Mouse (Mus musculus) heart, embryonic 13.5 days (tissue): ENCODE results near the gene A930018P22Rik. TPM values are rescaled to one million over a fixed set of nuclear protein-coding genes. Genes with fewer than 3 reads are reported as not detected.
A peak's percentile ranks its signal among the peaks of the same experiment; 100 is the strongest.

Experiments used
- ATAC-seq: fragments of 200-750 bp; cut with Nextera tagmentation; 2 replicates; pipeline ENCODE4 v1.8.0; 2017; ENCODE audit warnings: moderate TSS enrichment; ENCODE audit not compliant: insufficient number of reproducible peaks, low FRiP score, low TSS enrichment; ENCODE audit errors: extremely low read depth
- H3K27ac ChIP-seq: fragments of 300-500 bp; sonication (generic); replicated peaks from 2 replicates; pipeline ENCODE4 v1.5.1; 2015; ENCODE audit warnings: moderate library complexity, mild to moderate bottlenecking, inconsistent platforms
- H3K27me3 ChIP-seq: fragments of 300-500 bp; sonication (generic); replicated peaks from 2 replicates; pipeline ENCODE4 v1.6.1; 2015; ENCODE audit warnings: mild to moderate bottlenecking, inconsistent platforms
- H3K36me3 ChIP-seq: fragments of 300-500 bp; sonication (generic); 2 replicates; pipeline ENCODE4 v1.6.1; 2015; ENCODE audit warnings: mild to moderate bottlenecking, inconsistent platforms
- H3K4me1 ChIP-seq: fragments of 300-500 bp; sonication (generic); 2 replicates; pipeline ENCODE4 v1.6.1; 2015; ENCODE audit warnings: inconsistent platforms
- H3K4me2 ChIP-seq: fragments of 300-500 bp; sonication (generic); 2 replicates; pipeline ENCODE4 v1.6.1; 2015; ENCODE audit warnings: inconsistent platforms, mild to moderate bottlenecking, moderate library complexity
- H3K4me3 ChIP-seq: fragments of 300-500 bp; sonication (generic); 2 replicates; pipeline ENCODE4 v1.5.1; 2015; ENCODE audit warnings: moderate library complexity, mild to moderate bottlenecking, inconsistent platforms
- H3K9ac ChIP-seq: fragments of 300-500 bp; sonication (generic); 2 replicates; pipeline ENCODE4 v1.6.1; 2015; ENCODE audit warnings: inconsistent platforms, mild to moderate bottlenecking, moderate library complexity
- H3K9me3 ChIP-seq: fragments of 300-500 bp; sonication (generic); 2 replicates; pipeline ENCODE4 v1.6.1; 2016; ENCODE audit warnings: inconsistent platforms
- WGBS: fragments of 180-500 bp; shearing (Covaris S2); methylation state at CpG from one replicate; pipeline ENCODE4 v1.1.7; 2015; ENCODE audit warnings: mixed read lengths; 5-methylcytosine and 5-hydroxymethylcytosine counted together
- polyA plus RNA-seq: library from polyadenylated mRNA; unstranded; fragments of >200 nt; fragmentation: Nextera tagmentation; extraction: Ambion mirVana; gene quantifications from 2 replicates; pipeline ENCODE4 v1.2.1, GENCODE M21; 2015

A930018P22Rik gene
- polyA plus RNA-seq, 1 experiment from 2014 or later = 0.67 TPM

DNA sequence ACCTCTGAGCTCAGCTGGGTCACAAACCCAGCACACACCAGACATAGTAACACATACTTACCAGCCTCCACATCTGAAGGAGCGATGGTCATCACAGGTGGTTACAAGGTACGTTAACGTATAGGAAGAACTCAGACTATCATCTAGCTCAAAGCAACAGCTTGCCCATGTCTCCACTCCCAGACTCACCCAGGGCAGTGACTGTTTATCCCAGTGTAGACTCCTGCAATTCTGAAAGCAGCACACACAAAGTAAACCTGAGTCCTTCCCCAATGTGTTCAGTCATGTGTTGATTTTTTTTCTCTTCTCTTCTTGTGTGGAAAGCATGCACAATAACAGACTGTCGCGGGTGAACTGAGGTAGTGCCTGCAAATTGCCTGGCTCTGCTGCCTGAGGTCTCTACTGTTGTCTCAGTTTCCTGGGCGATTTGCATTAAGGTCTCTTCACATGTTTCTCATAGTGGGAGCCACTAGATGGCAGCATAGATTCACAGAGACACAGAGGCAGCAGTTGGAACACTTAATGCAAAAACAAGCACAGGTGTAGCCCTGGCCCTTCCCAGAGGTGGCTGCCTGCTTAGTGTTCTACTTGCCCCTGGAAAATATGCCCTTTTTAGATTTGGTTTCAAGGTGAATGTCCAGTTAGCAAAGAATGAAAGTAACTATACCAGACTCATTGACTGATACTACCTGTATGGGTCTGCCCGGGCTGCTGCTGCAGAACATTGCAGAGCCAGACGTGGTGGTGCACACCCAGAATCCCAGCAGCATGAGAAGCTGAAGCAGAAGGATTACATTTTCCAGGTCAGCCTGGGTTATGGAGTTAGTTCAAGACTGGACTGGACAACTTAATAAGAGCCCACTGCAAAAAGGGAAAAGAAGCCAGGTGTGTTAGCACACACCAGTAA is 11.8 kb downstream of the A930018P22Rik start:
- H3K4me2 ChIP-seq = no peak overlapping the region
- no peak overlapping the region for H3K4me3 ChIP-seq
- WGBS = 42% methylated on average over 8 of the region's 8 CpGs
- no peak overlapping the region for H3K9ac ChIP-seq
- 0 out of 2 replicates have a peak, but pooled peaks cover 4% of the 10 kb centered on the region for H3K27me3 ChIP-seq
- H3K4me1 ChIP-seq = peaks cover 28% of the 10 kb centered on the region
- H3K36me3 ChIP-seq = no peaks in the 10 kb centered on the region
- no peak overlapping the region for H3K27ac ChIP-seq
- no peaks in the 10 kb centered on the region for H3K9me3 ChIP-seq
- ATAC-seq = no peak

DNA sequence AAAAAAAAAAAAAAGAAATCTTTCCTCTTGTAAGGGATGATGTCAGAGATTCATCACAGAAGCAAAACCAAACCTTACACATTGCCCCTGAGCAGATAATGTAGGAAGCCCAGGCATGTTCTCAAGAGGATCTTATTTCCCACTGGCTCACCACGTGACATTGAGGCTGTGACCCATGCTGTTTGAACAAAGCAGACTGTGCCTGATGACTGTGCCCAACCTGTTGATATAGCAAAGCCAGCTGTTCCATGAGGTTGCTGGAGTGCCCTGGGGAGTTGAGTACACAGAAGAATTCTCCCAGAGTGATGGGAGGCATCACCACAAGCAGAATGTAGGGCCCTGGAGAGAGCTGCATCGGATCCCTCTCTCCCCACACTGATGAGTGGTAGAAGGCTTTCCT is 13.4 kb downstream of the A930018P22Rik start:
- Histone ChIP-seq H3K9me3 (no peaks in the 10 kb centered on the region), H3K4me3 (no peak overlapping the region), H3K4me2 (no peak overlapping the region), H3K4me1 (peaks cover 15% of the 10 kb centered on the region), H3K27me3 (0 out of 2 replicates have a peak, but pooled peaks cover 4% of the 10 kb centered on the region), H3K27ac (no peak overlapping the region), H3K9ac (no peak overlapping the region), H3K36me3 (no peaks in the 10 kb centered on the region)
- no peak for ATAC-seq
- 49% methylated on average over 2 of the region's 2 CpGs for WGBS

DNA sequence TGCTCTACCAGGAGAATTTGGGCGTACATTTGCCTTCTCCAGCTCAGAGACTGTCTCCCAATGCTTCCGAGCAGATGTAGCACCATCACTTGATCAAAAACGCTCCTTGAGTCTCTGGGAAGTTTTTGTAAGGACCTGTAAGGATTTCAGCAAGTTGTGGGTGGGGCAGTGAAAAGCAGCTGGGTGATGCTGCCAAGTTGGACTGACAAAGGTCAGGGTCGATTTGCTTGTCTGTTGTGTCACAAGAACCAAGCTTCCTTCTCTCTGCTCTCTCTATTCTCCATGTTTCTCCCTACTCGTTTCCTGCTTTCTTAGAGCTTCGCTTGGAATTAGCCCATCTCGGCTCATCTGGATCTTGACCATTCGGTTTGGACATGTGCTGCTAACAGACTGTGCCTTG is 19.6 kb downstream of the A930018P22Rik start:
- no peak for ATAC-seq

DNA sequence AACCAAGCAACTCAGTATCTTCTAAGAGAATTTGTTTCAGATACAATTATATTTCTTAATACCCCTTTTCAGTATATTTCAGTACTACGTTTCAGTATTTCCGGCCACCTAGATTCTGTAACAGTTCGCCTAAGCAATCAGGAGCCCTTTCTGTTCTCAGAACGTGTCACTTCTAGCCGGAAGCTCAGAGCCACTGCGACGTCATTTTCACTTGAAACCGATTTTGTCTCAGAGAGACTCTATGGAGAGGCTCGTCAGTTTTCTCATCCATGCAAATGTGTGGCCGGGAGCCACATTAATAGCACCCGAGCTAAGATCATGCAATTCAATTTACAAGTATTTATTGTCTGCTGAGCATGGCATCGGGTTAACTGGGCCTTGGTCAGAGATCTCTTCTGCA is 21.4 kb downstream of the A930018P22Rik start:
- Histone ChIP-seq H3K36me3 (no peaks in the 10 kb centered on the region), H3K4me1 (0 out of 2 replicates have a peak, but pooled peaks cover 8% of the 10 kb centered on the region), H3K4me2 (no peak overlapping the region), H3K9ac (no peak overlapping the region), H3K27ac (no peak overlapping the region), H3K27me3 (no peaks in the 10 kb centered on the region), H3K4me3 (no peak overlapping the region), H3K9me3 (no peaks in the 10 kb centered on the region)
- WGBS = 81% methylated on average over 12 of the region's 12 CpGs
- no peak for ATAC-seq

More for the DNA sequence above, 19.6 kb downstream of the A930018P22Rik start:
- Histone ChIP-seq H3K4me3 (no peak overlapping the region), H3K9ac (no peak overlapping the region), H3K4me1 (no peaks in the 10 kb centered on the region), H3K36me3 (no peaks in the 10 kb centered on the region), H3K27me3 (no peaks in the 10 kb centered on the region), H3K27ac (no peak overlapping the region), H3K9me3 (no peaks in the 10 kb centered on the region), H3K4me2 (no peak overlapping the region)
- 82% methylated on average over 8 of the region's 8 CpGs for WGBS

DNA sequence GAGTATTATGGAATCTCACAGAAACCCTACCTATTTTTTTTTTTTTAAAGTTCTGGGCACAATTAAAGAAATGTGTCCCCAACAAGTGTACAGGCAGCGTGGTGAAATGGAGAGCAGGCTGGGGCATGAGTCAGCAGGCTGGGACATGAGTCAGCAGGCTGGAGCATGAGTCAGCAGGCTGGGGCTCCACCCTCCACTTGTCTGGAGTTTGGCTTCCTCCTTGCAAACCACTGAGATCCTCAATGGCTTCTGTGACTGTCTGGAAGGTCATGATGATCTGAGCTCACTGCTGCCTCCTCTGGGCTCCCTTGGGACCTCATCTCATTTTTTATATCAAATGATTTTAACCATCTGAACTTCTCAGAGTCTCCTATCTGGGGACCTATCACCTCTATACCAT is 23.4 kb downstream of the A930018P22Rik start:
- Histone ChIP-seq H3K9me3 (no peaks in the 10 kb centered on the region), H3K36me3 (no peaks in the 10 kb centered on the region), H3K9ac (no peak overlapping the region), H3K4me2 (no peak overlapping the region), H3K4me3 (no peak overlapping the region), H3K4me1 (0 out of 2 replicates have a peak, but pooled peaks cover 8% of the 10 kb centered on the region), H3K27ac (no peak overlapping the region), H3K27me3 (no peaks in the 10 kb centered on the region)
- 62% methylated on average over 1 of the region's 1 CpGs for WGBS
- peak; percentile 83 for ATAC-seq

DNA sequence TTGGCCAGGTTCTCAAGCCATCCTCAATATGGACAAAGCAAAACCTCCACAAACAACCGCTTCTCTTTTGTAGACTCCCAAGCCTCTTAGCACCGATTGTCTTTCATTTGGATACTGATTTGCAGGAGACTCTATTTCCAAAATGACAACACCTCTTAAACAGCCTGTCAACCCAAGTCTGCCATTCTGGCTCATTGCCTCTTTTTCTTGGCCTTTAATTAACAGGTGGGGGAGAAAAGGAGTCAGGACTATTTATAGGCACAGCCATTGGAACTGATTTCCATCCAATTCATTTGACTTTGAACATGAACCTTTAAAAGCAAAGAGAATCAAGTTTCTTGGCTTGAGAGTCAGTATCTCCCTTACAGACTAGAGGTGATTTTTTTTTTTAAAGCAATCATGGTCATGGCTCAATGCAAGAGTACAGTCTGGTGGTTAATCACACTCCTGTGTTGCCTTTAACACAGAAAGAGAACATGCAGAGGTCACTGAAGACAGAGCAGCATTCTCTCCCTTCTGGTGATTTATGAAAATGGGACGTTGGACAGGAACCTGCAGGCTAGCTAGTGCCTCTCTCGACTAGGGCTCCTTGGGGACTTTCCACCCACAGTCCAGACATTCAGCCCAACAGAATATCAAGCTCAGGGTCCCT is 25.5 kb downstream of the A930018P22Rik start:
- Histone ChIP-seq H3K4me3 (no peak overlapping the region), H3K27me3 (no peaks in the 10 kb centered on the region), H3K9ac (no peak overlapping the region), H3K27ac (no peak overlapping the region), H3K4me2 (no peak overlapping the region), H3K4me1 (0 out of 2 replicates have a peak, but pooled peaks cover 8% of the 10 kb centered on the region), H3K36me3 (no peaks in the 10 kb centered on the region), H3K9me3 (no peaks in the 10 kb centered on the region)
- 69% methylated on average over 4 of the region's 4 CpGs for WGBS
- ATAC-seq = no peak

DNA sequence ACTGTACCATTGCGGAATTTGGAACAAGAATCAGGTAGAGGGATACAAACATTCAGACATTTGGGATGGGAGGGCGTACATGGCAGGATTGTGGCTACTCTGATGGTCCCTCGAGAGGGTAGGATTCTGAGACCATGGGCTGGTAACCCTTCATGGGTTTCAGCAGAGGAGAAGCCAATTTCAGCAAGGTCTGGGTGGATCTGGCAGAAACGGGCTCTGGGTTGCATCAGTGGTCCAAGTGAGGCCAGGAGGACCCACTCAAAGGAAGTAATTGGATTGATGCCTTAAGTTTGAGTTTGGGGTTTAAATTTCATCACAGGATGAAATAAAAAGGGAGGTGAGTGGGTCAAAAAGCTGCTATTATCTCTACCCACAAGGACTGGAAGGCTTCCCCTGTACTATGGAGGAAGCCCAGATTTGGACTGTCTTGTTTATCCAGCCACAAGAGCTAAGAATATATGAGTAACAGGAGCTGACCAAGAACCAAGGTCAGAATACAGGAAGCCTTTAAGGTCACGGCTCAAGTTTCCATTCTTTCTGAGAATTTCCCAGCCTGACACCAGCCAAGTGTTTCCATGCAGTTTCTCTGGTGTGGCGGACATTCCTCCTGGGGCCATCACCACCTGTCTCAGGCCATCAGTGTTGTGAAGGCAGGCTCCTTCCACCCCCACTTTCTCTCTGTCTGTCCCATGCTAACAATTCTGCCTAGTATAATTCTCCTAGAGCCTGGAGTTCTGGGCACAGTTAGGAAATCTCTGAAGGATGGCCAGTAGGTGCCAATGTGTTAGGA is 28.2 kb downstream of the A930018P22Rik start:
- 0 out of 2 replicates have a peak, but pooled peaks cover 8% of the 10 kb centered on the region for H3K4me1 ChIP-seq
- H3K9ac ChIP-seq = no peak overlapping the region
- no peak for ATAC-seq
- H3K9me3 ChIP-seq = no peaks in the 10 kb centered on the region
- H3K4me3 ChIP-seq = no peak overlapping the region
- H3K4me2 ChIP-seq = no peak overlapping the region
- H3K27me3 ChIP-seq = no peaks in the 10 kb centered on the region
- WGBS = 72% methylated on average over 6 of the region's 6 CpGs
- H3K27ac ChIP-seq = no peak overlapping the region
- H3K36me3 ChIP-seq = no peaks in the 10 kb centered on the region

DNA sequence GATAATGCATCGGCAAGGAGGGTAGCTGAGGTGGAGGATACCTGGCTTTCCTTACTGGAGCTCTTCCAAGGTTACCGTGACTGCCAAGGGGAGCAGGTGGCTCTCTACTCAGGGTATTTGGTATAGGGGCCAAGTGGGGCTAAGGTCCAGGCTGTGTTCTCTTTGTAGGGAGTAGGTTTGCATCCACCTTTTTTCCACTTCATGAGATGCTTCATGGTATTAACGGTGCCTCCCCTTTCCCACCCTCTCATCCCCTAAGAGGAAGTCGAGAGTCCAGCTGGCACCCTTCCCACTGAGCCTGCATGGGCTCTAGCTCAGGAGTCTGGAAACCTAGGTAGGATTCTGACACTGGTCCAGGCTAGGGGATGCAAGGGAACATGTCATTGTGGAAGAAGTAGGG is 30.8 kb downstream of the A930018P22Rik start:
- Histone ChIP-seq H3K4me1 (0 out of 2 replicates have a peak, but pooled peaks cover 2% of the 10 kb centered on the region), H3K4me2 (no peak overlapping the region), H3K9ac (no peak overlapping the region), H3K27ac (no peak overlapping the region), H3K27me3 (no peaks in the 10 kb centered on the region), H3K9me3 (no peaks in the 10 kb centered on the region), H3K4me3 (no peak overlapping the region), H3K36me3 (no peaks in the 10 kb centered on the region)
- ATAC-seq = no peak
- 65% methylated on average over 4 of the region's 4 CpGs for WGBS

DNA sequence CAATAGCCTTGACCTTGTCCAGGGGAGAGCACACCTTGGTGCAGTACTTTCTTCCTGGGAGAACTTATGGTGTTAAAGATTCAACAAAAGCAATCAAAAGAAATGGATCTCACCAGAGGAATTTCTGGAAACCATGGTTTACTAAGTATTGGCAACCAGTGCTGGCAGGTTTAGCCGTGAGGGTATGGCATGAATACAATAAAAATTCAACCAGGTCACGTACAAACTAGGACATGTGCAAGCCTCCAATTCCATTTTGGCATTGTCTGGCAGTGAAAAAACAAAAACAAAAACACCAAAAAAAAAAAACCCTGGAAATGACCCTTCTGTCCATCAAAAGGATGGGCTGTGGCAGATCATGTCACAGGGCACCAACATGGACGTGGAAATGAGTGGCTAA is 31.3 kb downstream of the A930018P22Rik start:
- Histone ChIP-seq H3K9ac (no peak overlapping the region), H3K4me2 (no peak overlapping the region), H3K36me3 (no peaks in the 10 kb centered on the region), H3K9me3 (no peaks in the 10 kb centered on the region), H3K4me1 (no peaks in the 10 kb centered on the region), H3K27me3 (no peaks in the 10 kb centered on the region), H3K27ac (no peak overlapping the region), H3K4me3 (no peak overlapping the region)
- ATAC-seq = no peak
- 78% methylated on average over 3 of the region's 3 CpGs for WGBS

DNA sequence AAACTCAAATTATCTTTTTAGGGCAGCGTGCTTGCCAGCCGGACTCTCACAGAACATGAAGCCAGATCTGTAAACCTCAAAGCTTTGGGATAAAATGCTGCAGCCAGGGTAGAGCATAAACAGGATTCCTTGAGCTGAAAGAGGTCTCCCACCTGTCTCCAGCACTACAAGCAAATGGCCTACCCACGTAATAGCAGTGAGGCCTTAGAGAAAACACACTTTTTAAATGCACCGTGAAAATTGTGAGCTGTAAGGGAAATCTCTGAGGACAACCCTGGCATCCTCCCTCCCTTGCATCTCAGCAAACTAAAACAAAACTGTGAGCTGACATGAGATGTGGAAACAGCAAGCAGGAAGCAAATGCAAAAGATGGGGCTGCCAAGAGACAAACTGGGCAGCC is 35.3 kb downstream of the A930018P22Rik start:
- H3K27ac ChIP-seq = no peak overlapping the region
- no peaks in the 10 kb centered on the region for H3K9me3 ChIP-seq
- no peaks in the 10 kb centered on the region for H3K4me1 ChIP-seq
- H3K4me2 ChIP-seq = no peak overlapping the region
- no peaks in the 10 kb centered on the region for H3K27me3 ChIP-seq
- WGBS = 83% methylated on average over 4 of the region's 4 CpGs
- no peaks in the 10 kb centered on the region for H3K36me3 ChIP-seq
- ATAC-seq = no peak
- H3K4me3 ChIP-seq = no peak overlapping the region
- no peak overlapping the region for H3K9ac ChIP-seq

DNA sequence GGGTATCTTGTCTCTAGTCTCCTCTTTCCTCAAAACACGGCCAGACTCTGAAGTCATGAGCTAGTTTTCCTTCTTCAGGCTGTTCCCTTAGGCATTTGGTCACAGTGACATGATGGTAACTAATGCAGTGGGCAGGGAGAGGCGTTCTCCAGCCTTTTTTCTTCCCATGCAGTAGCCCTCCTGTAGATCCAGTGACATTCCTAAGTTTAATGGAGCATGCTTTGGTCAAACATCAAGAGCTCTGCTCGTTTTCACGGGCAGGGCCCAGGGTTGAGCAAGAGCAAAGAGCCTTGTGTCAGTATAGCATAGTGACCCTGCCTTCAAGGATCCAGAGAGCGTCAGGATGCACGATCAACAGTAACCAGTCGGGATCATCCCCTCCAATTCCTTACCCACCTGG is 40.8 kb downstream of the A930018P22Rik start:
- no peak overlapping the region for H3K4me3 ChIP-seq
- no peaks in the 10 kb centered on the region for H3K36me3 ChIP-seq
- no peak overlapping the region for H3K4me2 ChIP-seq
- no peak for ATAC-seq
- H3K27me3 ChIP-seq = no peaks in the 10 kb centered on the region
- WGBS = 77% methylated on average over 7 of the region's 7 CpGs
- H3K27ac ChIP-seq = no peak overlapping the region
- H3K4me1 ChIP-seq = no peaks in the 10 kb centered on the region
- H3K9me3 ChIP-seq = no peaks in the 10 kb centered on the region
- H3K9ac ChIP-seq = no peak overlapping the region
